Mouse (Mus musculus) erythroid progenitor cell, adult 5-6 weeks (primary cell): ENCODE measurements around the gene Abcc10. TPM values are rescaled to one million over a fixed set of nuclear protein-coding genes. Genes with fewer than 3 reads are reported as not detected.

ENCODE experiments used
- ATAC-seq: replicated peaks from 2 replicates; pipeline ENCODE4 v1.8.0; 2016; ENCODE audit warnings: moderate number of reproducible peaks, mild to moderate bottlenecking, moderate TSS enrichment, inconsistent platforms; ENCODE audit not compliant: poor library complexity, low FRiP score, severe bottlenecking
- total RNA-seq, 2 experiments: library from RNA; stranded (forward) in 1 of 2; stranded (reverse) in 1 of 2; fragments of 150-400 nt in 1 of 2; fragments of 186-747, 209-891 nt in 1 of 2; gene quantifications; 2 replicates each; pipeline versions ENCODE4 v1.2.3 to v1.2.4; 2015 to 2017; ENCODE audit warnings: low replicate concordance in 2 of 2

Gene Abcc10
- total RNA-seq, 2 experiments from 2014 or later: 0.53 TPM; not detected in 1

- ATAC-seq: no peak
These were observed 31.6 kb downstream of the Abcc10 start for GRCm38 (mm10) chr17:46296601-46297000.

GRCm38 (mm10) chr17:46287678-46288095 is 40.5 kb downstream of the Abcc10 start:
- ATAC-seq: no peak

- no peak for ATAC-seq
These were observed 42.7 kb downstream of the Abcc10 start for GRCm38 (mm10) chr17:46285407-46285806.

- no peak for ATAC-seq
These were observed 43.5 kb downstream of the Abcc10 start for GRCm38 (mm10) chr17:46284653-46285052.

- ATAC-seq: no peak
These were observed 44.2 kb downstream of the Abcc10 start for GRCm38 (mm10) chr17:46283911-46284310.

GRCm38 (mm10) chr17:46283140-46283539 is 45.0 kb downstream of the Abcc10 start:
- ATAC-seq: 0 out of 2 replicates have a peak, but pooled peaks have one; percentile 12

- peak; percentile 98 for ATAC-seq
These were observed 45.5 kb downstream of the Abcc10 start, which contains the start of gene Tjap1 for GRCm38 (mm10) chr17:46282483-46283123. TSS of gene Tjap1 (minus strand) at chr17:46283026.

- no peak for ATAC-seq
These were observed 50.0 kb downstream of the Abcc10 start for GRCm38 (mm10) chr17:46278011-46278765.

GRCm38 (mm10) chr17:46277586-46277985 is 50.6 kb downstream of the Abcc10 start:
- no peak for ATAC-seq

GRCm38 (mm10) chr17:46275506-46275905 is 52.6 kb downstream of the Abcc10 start:
- ATAC-seq: no peak

- ATAC-seq: no peak
These were observed 53.1 kb downstream of the Abcc10 start for GRCm38 (mm10) chr17:46275034-46275433.

GRCm38 (mm10) chr17:46274465-46274864 is 53.7 kb downstream of the Abcc10 start:
- no peak for ATAC-seq

GRCm38 (mm10) chr17:46273803-46274236 is 54.3 kb downstream of the Abcc10 start:
- no peak for ATAC-seq

- no peak for ATAC-seq
These were observed 55.5 kb downstream of the Abcc10 start for GRCm38 (mm10) chr17:46272675-46273074.

GRCm38 (mm10) chr17:46272058-46272457 is 56.1 kb downstream of the Abcc10 start:
- no peak for ATAC-seq

GRCm38 (mm10) chr17:46269771-46270534 is 58.2 kb downstream of the Abcc10 start:
- no peak for ATAC-seq

GRCm38 (mm10) chr17:46268026-46268720 is 60.0 kb downstream of the Abcc10 start:
- ATAC-seq: no peak

GRCm38 (mm10) chr17:46267511-46267910 is 60.6 kb downstream of the Abcc10 start:
- ATAC-seq: no peak

- ATAC-seq: no peak
These were observed 61.2 kb downstream of the Abcc10 start for GRCm38 (mm10) chr17:46266986-46267385.
